Mouse (Mus musculus): ENCODE results near the gene Hoxc10. TPM values are rescaled to one million over a fixed set of nuclear protein-coding genes. Genes with fewer than 3 reads are reported as not detected.

Gene Hoxc10
- polyA plus RNA-seq, 1 experiment from 2014 or later, result not detected

GRCm38 (mm10) chr15:102963671-102964640 lies 2.6 kb upstream of the Hoxc10 start:
- Histone ChIP-seq H3K4me3 (ENCODE audit: low read depth, low read length) (no peak overlapping the region), H3K4me2 (no peak overlapping the region)
- 2% methylated on average over 28 of the region's 28 CpGs for WGBS

GRCm38 (mm10) chr15:102965003-102965891 lies 1.3 kb upstream of the Hoxc10 start:
- H3K4me2 ChIP-seq, result no peak overlapping the region
- peak; percentile 95 for DNase-seq (ENCODE audit: low spot score, missing footprints)
- H3K27ac ChIP-seq (ENCODE audit: low read depth, low read length), result no peak overlapping the region

More at GRCm38 (mm10) chr15:102963671-102964640, 2.6 kb upstream of the Hoxc10 start:
- no peaks in the 10 kb centered on the region; the same call in 1 of the 2 replicates for H3K4me1 ChIP-seq (ENCODE audit: control insufficient read depth, insufficient read depth, low read length)
- H3K27me3 ChIP-seq (ENCODE audit: control insufficient read depth, insufficient read depth, low read length), result peaks cover 96% of the 10 kb centered on the region
- H3K9me3 ChIP-seq (ENCODE audit: control insufficient read depth, low read length), result no peaks in the 10 kb centered on the region
- H3K9ac ChIP-seq (ENCODE audit: low read length), result no peak overlapping the region
- ATAC-seq (ENCODE audit: low FRiP score), result no peak
- DNase-seq (ENCODE audit: low spot score, missing footprints), result peak; percentile 98
- H3K36me3 ChIP-seq (ENCODE audit: control insufficient read depth, insufficient read depth, low read length), result no peaks in the 10 kb centered on the region
- no peak overlapping the region for H3K27ac ChIP-seq (ENCODE audit: low read depth, low read length)

GRCm38 (mm10) chr15:102965892-102966775 lies 462 bp upstream of the Hoxc10 start:
- Histone ChIP-seq H3K27ac (ENCODE audit: low read depth, low read length) (no peak overlapping the region), H3K9me3 (ENCODE audit: control insufficient read depth, low read length) (no peaks in the 10 kb centered on the region), H3K4me2 (peak overlapping the region; percentile 19; the same call in 1 of the 2 replicates), H3K4me1 (ENCODE audit: control insufficient read depth, insufficient read depth, low read length) (no peaks in the 10 kb centered on the region; the same call in 1 of the 2 replicates), H3K27me3 (ENCODE audit: control insufficient read depth, insufficient read depth, low read length) (peaks cover 98% of the 10 kb centered on the region), H3K36me3 (ENCODE audit: control insufficient read depth, insufficient read depth, low read length) (no peaks in the 10 kb centered on the region), H3K9ac (ENCODE audit: low read length) (no peak overlapping the region), H3K4me3 (ENCODE audit: low read depth, low read length) (peak overlapping the region; percentile 7; the same call in 1 of the 2 replicates)
- ATAC-seq (ENCODE audit: low FRiP score) (peak; percentile 76), DNase-seq (ENCODE audit: low spot score, missing footprints) (peak; percentile 98)
- 3% methylated on average over 29 of the region's 30 CpGs for WGBS

More at GRCm38 (mm10) chr15:102965003-102965891, 1.3 kb upstream of the Hoxc10 start:
- Histone ChIP-seq H3K9me3 (ENCODE audit: control insufficient read depth, low read length) (no peaks in the 10 kb centered on the region), H3K4me1 (ENCODE audit: control insufficient read depth, insufficient read depth, low read length) (no peaks in the 10 kb centered on the region; the same call in 1 of the 2 replicates), H3K36me3 (ENCODE audit: control insufficient read depth, insufficient read depth, low read length) (no peaks in the 10 kb centered on the region), H3K4me3 (ENCODE audit: low read depth, low read length) (no peak overlapping the region), H3K9ac (ENCODE audit: low read length) (no peak overlapping the region), H3K27me3 (ENCODE audit: control insufficient read depth, insufficient read depth, low read length) (peaks cover 98% of the 10 kb centered on the region)
- ATAC-seq (ENCODE audit: low FRiP score), result no peak
- 2% methylated on average over 26 of the region's 26 CpGs for WGBS

- ATAC-seq (ENCODE audit: low FRiP score) (no peak), DNase-seq (ENCODE audit: low spot score, missing footprints) (no peak)
- Histone ChIP-seq H3K27ac (ENCODE audit: low read depth, low read length) (no peak within 1 kb of the TSS), H3K4me1 (ENCODE audit: control insufficient read depth, insufficient read depth, low read length) (no peaks in the 10 kb centered on the region; the same call in 1 of the 2 replicates), H3K36me3 (ENCODE audit: control insufficient read depth, insufficient read depth, low read length) (no peaks in the 10 kb centered on the region), H3K9ac (ENCODE audit: low read length) (no peak within 1 kb of the TSS), H3K4me2 (peak within 1 kb of the TSS; percentile 19; the same call in 1 of the 2 replicates), H3K4me3 (ENCODE audit: low read depth, low read length) (peak within 1 kb of the TSS; percentile 7; the same call in 1 of the 2 replicates), H3K9me3 (ENCODE audit: control insufficient read depth, low read length) (no peaks in the 10 kb centered on the region), H3K27me3 (ENCODE audit: control insufficient read depth, insufficient read depth, low read length) (peaks cover 99% of the 10 kb centered on the region)
- WGBS, result 3% methylated on average over 12 of the region's 12 CpGs
Observed at GRCm38 (mm10) chr15:102967312-102967510, 615 bp downstream of the Hoxc10 start, which contains the start of gene Hoxc5. TSS of gene Hoxc5 (plus strand) at chr15:102967443.

- no peaks in the 10 kb centered on the region; the same call in 1 of the 2 replicates for H3K4me1 ChIP-seq (ENCODE audit: control insufficient read depth, insufficient read depth, low read length)
- no peak overlapping the region for H3K27ac ChIP-seq (ENCODE audit: low read depth, low read length)
- H3K4me2 ChIP-seq, result no peak overlapping the region
- peak; percentile 94 for DNase-seq (ENCODE audit: low spot score, missing footprints)
- no peak for ATAC-seq (ENCODE audit: low FRiP score)
- H3K27me3 ChIP-seq (ENCODE audit: control insufficient read depth, insufficient read depth, low read length), result peaks cover 99% of the 10 kb centered on the region
- 1% methylated on average over 34 of the region's 34 CpGs for WGBS
- H3K9ac ChIP-seq (ENCODE audit: low read length), result no peak overlapping the region
- H3K9me3 ChIP-seq (ENCODE audit: control insufficient read depth, low read length), result no peaks in the 10 kb centered on the region
- H3K4me3 ChIP-seq (ENCODE audit: low read depth, low read length), result no peak overlapping the region
- H3K36me3 ChIP-seq (ENCODE audit: control insufficient read depth, insufficient read depth, low read length), result no peaks in the 10 kb centered on the region
Observed at GRCm38 (mm10) chr15:102967511-102968397, 1.2 kb downstream of the Hoxc10 start.

GRCm38 (mm10) chr15:102969296-102969695 lies 2.7 kb downstream of the Hoxc10 start:
- DNase-seq (ENCODE audit: low spot score, missing footprints), result no peak
- Histone ChIP-seq H3K4me2 (no peak overlapping the region), H3K36me3 (ENCODE audit: control insufficient read depth, insufficient read depth, low read length) (no peaks in the 10 kb centered on the region), H3K9me3 (ENCODE audit: control insufficient read depth, low read length) (no peaks in the 10 kb centered on the region), H3K4me1 (ENCODE audit: control insufficient read depth, insufficient read depth, low read length) (no peaks in the 10 kb centered on the region; the same call in 1 of the 2 replicates), H3K27me3 (ENCODE audit: control insufficient read depth, insufficient read depth, low read length) (peaks cover 99% of the 10 kb centered on the region), H3K27ac (ENCODE audit: low read depth, low read length) (no peak overlapping the region), H3K4me3 (ENCODE audit: low read depth, low read length) (no peak overlapping the region), H3K9ac (ENCODE audit: low read length) (no peak overlapping the region)
- ATAC-seq (ENCODE audit: low FRiP score), result no peak
- WGBS, result 21% methylated on average over 1 of the region's 1 CpGs

GRCm38 (mm10) chr15:102970740-102971139 lies 4.1 kb downstream of the Hoxc10 start:
- Histone ChIP-seq H3K27ac (ENCODE audit: low read depth, low read length) (no peak overlapping the region), H3K4me1 (ENCODE audit: control insufficient read depth, insufficient read depth, low read length) (no peaks in the 10 kb centered on the region; the same call in 1 of the 2 replicates), H3K4me2 (no peak overlapping the region), H3K4me3 (ENCODE audit: low read depth, low read length) (no peak overlapping the region), H3K9me3 (ENCODE audit: control insufficient read depth, low read length) (no peaks in the 10 kb centered on the region), H3K27me3 (ENCODE audit: control insufficient read depth, insufficient read depth, low read length) (peaks cover 98% of the 10 kb centered on the region), H3K9ac (ENCODE audit: low read length) (no peak overlapping the region), H3K36me3 (ENCODE audit: control insufficient read depth, insufficient read depth, low read length) (no peaks in the 10 kb centered on the region)
- DNase-seq (ENCODE audit: low spot score, missing footprints) (no peak), ATAC-seq (ENCODE audit: low FRiP score) (no peak)
- 2% methylated on average over 12 of the region's 12 CpGs for WGBS

All from midbrain, embryonic 11.5 days (tissue).